Mouse (Mus musculus) subcutaneous adipose tissue, adult 2 months (tissue): ENCODE results near the gene Atpaf1. TPM values are rescaled to one million over a fixed set of nuclear protein-coding genes. Genes with fewer than 3 reads are reported as not detected.

ENCODE experiments used
- polyA plus RNA-seq: library from polyadenylated mRNA; depleted of rRNA; stranded (reverse); fragments of >200 nt; gene quantifications from 2 replicates; pipeline ENCODE4 v1.2.3, GENCODE M21; 2012; ENCODE audit warnings: low replicate concordance; rRNA removed

Gene Atpaf1
- polyA plus RNA-seq, result 21.9 and 32.7 TPM in 2 replicates

DNA sequence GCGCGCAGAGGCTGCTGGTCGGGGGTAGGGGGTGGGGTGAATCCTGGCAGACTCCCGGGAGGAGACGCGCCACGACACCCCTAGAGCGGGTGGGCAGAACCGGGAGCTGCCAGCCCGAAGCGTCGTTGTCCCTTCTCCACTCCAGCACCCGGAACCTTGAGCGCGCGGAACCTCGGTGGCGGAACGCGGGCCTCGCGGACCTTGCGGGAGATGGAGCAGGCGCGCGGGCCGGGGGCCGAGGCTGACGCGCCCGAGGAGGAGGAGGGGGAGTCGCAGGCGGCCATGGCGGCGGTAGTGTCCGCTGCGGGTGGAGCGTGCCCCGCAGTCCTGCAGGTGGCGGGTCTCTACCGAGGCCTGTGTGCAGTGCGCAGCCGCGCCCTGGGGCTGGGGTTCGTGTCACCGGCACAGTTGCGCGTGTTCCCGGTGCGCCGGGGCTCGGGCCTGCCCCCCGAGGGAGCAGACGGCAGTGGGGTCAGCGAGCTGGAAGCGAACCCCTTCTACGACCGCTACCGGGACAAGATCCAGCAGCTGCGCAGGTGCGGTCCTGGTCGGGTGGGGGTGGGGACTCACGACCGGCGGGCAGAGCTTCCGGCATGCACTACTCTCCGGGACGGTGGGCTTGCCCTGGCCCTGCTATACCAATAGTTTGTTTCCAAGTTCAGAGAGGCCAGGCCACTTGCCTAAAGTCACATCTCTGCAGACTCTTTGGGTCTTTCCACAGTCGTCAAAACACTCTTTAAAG, at the start of gene Atpaf1:
Atpaf1 (plus strand) TSS at position 44 of the 742 bp plus-strand sequence.

DNA sequence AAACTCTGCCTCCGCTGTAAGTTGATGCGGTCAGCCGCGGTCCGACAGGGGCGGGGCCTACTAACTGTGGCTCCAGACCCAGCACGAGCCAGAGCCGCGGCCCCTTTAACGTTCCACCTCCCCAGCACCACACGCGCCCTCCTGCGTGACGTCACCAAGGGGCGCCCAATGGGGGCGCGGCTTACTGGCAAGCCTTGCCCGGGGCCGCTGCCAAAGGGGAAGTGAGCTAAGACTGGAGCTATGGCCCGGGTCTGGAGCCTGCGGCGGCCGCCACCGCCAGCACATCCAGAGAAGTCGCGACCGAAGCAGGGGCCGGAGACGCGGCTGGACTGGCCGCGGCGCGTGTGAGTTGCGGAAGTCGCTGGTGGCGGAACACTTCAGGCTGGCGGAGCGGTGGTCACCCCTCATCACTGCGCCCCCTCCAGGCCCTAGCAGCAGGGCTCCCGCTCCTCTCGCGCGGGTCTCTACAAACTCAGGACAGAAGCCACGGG, 47.0 kb upstream of the Atpaf1 start, which contains the start of gene Efcab14:
Efcab14 (plus strand) TSS at position 194 of the 491 bp plus-strand sequence.

DNA sequence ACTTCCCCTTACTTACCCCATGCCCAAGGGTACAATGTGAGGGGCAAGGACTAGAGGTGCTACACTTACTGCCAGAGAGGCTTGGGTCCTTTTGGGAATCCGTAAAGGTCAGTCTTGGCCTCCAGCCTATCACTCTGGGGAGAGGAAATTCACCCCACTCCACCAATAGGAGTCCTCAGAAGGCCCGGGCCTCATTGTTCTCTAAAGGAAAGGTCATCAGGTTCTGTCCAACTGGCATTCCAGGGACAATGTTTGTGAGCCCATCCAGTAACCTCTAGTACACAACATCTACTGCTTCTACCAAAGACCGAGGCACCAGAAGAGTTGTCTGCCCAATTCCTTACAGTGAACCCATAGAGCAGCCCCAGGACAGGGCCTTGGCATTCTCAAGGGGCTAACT, 3.7 kb upstream of the Atpaf1 start, which contains the start of gene Tex38:
Tex38 (minus strand) TSS at position 101 of the 400 bp plus-strand sequence.

DNA sequence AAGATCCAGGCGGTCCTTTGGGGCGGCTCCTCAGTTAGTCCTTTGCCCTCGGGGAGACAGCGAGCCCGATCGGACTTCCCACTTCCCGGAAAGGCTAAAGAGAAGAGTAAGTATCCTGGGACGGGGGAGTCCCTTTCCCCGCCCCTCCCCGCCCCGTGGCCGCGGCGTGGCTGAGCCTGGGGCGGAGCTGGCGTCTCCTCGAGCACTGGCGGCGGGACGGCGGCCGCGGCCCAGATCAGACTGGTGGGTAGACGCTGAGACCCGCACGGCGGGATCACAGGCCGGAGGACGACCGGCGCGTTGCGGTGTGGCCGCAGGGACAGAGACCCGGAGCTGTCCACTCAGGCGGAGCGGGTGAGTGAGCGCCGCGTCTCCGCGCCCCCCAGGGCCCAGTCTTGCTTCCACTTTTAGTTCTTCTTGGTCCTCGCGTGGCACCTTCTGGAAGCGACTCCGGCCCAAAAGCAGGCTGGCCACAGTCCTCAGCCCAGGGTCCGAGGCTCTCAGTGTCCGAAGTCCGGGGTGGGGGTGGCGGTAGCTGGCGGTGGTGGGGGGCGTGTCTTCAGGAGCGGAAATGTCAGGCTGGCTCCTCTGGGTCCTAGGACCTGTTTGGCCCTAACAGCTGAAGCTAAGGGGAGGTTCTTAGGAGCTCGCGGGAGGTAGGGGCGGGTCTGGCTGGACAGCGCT, 43.4 kb downstream of the Atpaf1 start, which contains the start of gene Mob3c:
Mob3c (plus strand) TSS at position 205 of the 684 bp plus-strand sequence.

DNA sequence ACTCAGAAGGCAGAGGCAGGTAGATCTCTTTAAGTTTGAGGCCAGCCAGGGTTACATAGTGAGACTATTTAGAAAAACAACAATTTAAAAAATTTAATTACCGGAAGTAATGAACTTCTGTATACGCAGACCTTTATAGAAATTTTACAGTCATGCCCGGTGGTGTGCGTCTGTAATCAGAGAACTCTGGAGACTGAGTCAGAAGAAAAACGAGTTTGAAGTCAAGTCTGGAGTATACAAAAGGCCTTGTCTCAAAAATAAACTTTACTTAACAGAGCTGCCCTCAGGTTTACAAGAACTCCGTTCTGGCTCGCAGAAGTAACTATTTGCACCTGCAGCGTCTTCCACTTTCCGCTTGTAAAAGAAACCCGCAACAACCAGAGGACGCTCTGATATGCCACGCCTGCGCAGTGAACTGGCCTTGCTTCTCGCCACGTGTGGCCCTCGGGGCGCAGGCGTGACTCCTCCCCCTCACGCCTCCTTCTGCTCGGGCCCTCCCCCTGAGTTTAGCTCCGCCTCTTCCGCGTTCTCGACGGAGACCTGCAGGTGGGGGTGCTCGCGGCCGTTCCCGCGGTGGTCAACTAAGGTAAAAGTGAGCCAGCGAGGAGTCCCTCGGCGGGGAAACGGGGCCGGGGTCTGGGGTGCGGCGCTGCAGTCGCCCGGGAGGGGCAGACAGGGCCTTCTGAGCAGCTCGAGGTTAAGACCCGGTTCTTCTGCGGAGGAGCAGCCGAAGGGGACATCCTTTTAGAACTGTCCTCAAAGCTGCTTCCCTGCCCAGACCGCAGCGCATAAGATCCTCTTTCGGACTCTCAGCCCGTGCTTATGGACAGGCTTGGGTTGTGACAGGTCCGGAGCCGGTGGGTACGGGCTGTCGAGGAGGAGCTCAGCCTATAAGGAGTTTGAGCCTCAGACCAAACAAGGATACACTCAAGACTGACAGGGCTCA, 54.4 kb downstream of the Atpaf1 start, which contains the start of gene Mknk1:
Mknk1 (plus strand) TSS at position 503 of the 946 bp plus-strand sequence.

Other genes with a start within 250 kb of the Atpaf1 start
- gene Cyp4a31, start 221.2 kb upstream of the Atpaf1 start, polyA plus RNA-seq, result not detected in 2 replicates
- gene Cyp4a32, start 183.8 kb upstream of the Atpaf1 start, polyA plus RNA-seq, result not detected in 2 replicates
- gene Cyp4b1, start 137.1 kb upstream of the Atpaf1 start, polyA plus RNA-seq, result 54.4 and 242 TPM in 2 replicates
- 29.8 and 30.9 TPM in 2 replicates for gene Efcab14, start 47.1 kb upstream of the Atpaf1 start, polyA plus RNA-seq
- gene Tex38, start 3.8 kb upstream of the Atpaf1 start, polyA plus RNA-seq, result 0.33 TPM in 1 of 2 replicates, not detected in the other
- 18.2 and 24.4 TPM in 2 replicates for gene Mob3c, start 43.3 kb downstream of the Atpaf1 start, polyA plus RNA-seq
- 60.7 and 70.7 TPM in 2 replicates for gene Mknk1, start 54.4 kb downstream of the Atpaf1 start, polyA plus RNA-seq
- 0.09 TPM in 1 of 2 replicates, not detected in the other for gene Kncn, start 99.6 kb downstream of the Atpaf1 start, polyA plus RNA-seq
- not detected in 2 replicates for gene 6430628N08Rik, start 105.9 kb downstream of the Atpaf1 start, polyA plus RNA-seq
- gene Dmbx1, start 155.1 kb downstream of the Atpaf1 start, polyA plus RNA-seq, result not detected in 2 replicates
- gene Faah, start 233.1 kb downstream of the Atpaf1 start, polyA plus RNA-seq, result 0.60 and 14.4 TPM in 2 replicates